Mouse (Mus musculus) hindbrain, embryonic 14.5 days (tissue): ENCODE data around the gene Epb41l3. TPM values are rescaled to one million over a fixed set of nuclear protein-coding genes. Genes with fewer than 3 reads are reported as not detected.
A peak's percentile ranks its signal among the peaks of the same experiment; 100 is the strongest.

Experiments used
- ATAC-seq: fragments of 200-750 bp; cut with Nextera tagmentation; 2 replicates; pipeline ENCODE4 v1.8.0; 2017; ENCODE audit warnings: moderate number of reproducible peaks, mild to moderate bottlenecking, moderate TSS enrichment, moderate library complexity; ENCODE audit not compliant: low FRiP score
- DNase-seq: peaks from one replicate; pipeline ENCODE4 v3.0.0-alpha.2; 2015; ENCODE audit warnings: low spot score
- H3K27ac ChIP-seq: fragments of 300-500 bp; sonication (generic); 2 replicates; pipeline ENCODE4 v1.5.1; 2014; ENCODE audit warnings: mild to moderate bottlenecking, moderate library complexity
- H3K27me3 ChIP-seq: fragments of 300-500 bp; sonication (generic); 2 replicates; pipeline ENCODE4 v1.6.1; 2014; ENCODE audit warnings: mild to moderate bottlenecking, low read length, mixed read lengths; ENCODE audit not compliant: control insufficient read depth, insufficient read depth
- H3K36me3 ChIP-seq: fragments of 300-500 bp; sonication (generic); replicated peaks from 2 replicates; pipeline ENCODE4 v1.6.1; 2014; ENCODE audit not compliant: control insufficient read depth, insufficient read depth
- H3K4me1 ChIP-seq: fragments of 300-500 bp; sonication (generic); replicated peaks from 2 replicates; pipeline ENCODE4 v1.6.1; 2014; ENCODE audit warnings: antibody characterized with exemption, low read length, mixed read lengths; ENCODE audit not compliant: control insufficient read depth, insufficient read depth
- H3K4me2 ChIP-seq: fragments of 300-500 bp; sonication (generic); replicated peaks from 2 replicates; pipeline ENCODE4 v1.6.1; 2014; ENCODE audit warnings: mild to moderate bottlenecking, moderate library complexity
- H3K4me3 ChIP-seq: fragments of 300-500 bp; sonication (generic); replicated peaks from 2 replicates; pipeline ENCODE4 v1.5.1; 2014; ENCODE audit warnings: mild to moderate bottlenecking, low read length
- H3K9ac ChIP-seq: fragments of 300-500 bp; sonication (generic); 2 replicates; pipeline ENCODE4 v1.6.1; 2014
- H3K9me3 ChIP-seq: fragments of 300-500 bp; sonication (generic); 2 replicates; pipeline ENCODE4 v1.6.1; 2016; ENCODE audit warnings: low read length; ENCODE audit not compliant: control insufficient read depth
- WGBS: fragments of 180-500 bp; shearing (Covaris S2); extraction: QIAGEN DNeasy Blood & Tissue Kit; methylation state at CpG from one replicate; pipeline ENCODE4 v1.1.7; 2014; 5-methylcytosine and 5-hydroxymethylcytosine counted together
- polyA plus RNA-seq: library from polyadenylated mRNA; unstranded; fragments of >200 nt; fragmentation: Nextera tagmentation; extraction: Ambion mirVana; gene quantifications from 2 replicates; pipeline ENCODE4 v1.2.1, GENCODE M21; 2014

Gene Epb41l3
- polyA plus RNA-seq, 1 experiment from 2014 or later = 108 TPM

DNA sequence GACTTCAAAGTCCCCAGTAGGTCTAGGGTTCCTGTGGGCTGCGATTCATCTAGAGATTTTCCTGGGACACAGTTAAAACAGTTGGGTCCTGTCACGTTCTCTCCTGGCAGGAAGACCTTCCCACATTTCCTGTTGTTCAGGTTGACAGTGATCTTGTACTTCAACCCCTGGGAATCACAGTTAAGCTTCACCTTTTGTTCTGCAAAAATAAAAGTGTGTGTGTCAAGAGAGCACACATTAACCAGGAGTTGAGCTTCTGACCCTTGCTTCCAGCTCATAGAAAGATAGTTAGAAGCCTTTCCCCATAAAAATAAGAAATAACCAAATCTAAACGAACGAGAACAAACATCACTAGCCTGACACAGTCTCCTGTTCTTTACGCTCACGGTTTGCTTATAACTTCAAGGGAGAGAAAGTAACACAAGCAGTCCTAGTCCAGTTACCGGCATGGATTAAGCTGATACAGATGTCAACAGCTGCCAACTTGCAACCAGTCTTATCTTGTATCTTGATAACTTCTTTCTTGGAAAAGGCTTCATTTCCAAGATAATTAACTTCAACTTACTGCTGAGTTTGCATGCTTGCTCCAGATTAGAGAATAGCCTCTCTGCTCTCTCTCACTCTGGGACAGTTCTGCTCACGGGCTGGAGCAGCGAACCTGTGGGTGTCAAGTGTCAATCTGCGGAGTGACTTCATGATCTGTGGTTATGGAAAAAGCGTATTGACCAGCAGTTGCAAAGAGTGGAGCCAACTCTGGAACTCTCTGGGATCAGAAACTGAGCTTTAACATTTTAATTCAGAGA, 7.3 kb upstream of the Epb41l3 start:
- H3K27me3 ChIP-seq = 0 out of 2 replicates have a peak, but pooled peaks cover 4% of the 10 kb centered on the region
- H3K27ac ChIP-seq = no peak overlapping the region
- H3K4me1 ChIP-seq = no peaks in the 10 kb centered on the region
- H3K4me2 ChIP-seq = no peak overlapping the region
- no peak overlapping the region for H3K4me3 ChIP-seq
- H3K36me3 ChIP-seq = no peaks in the 10 kb centered on the region
- no peak for DNase-seq
- 76% methylated on average over 11 of the region's 11 CpGs for WGBS
- no peaks in the 10 kb centered on the region for H3K9me3 ChIP-seq
- no peak for ATAC-seq
- H3K9ac ChIP-seq = no peak overlapping the region

- Histone ChIP-seq H3K36me3 (no peaks in the 10 kb centered on the region), H3K27me3 (peaks cover 27% of the 10 kb centered on the region)
Observed at GRCm38 (mm10) chr17:69074095-69074494, 1.4 kb upstream of the Epb41l3 start.

DNA sequence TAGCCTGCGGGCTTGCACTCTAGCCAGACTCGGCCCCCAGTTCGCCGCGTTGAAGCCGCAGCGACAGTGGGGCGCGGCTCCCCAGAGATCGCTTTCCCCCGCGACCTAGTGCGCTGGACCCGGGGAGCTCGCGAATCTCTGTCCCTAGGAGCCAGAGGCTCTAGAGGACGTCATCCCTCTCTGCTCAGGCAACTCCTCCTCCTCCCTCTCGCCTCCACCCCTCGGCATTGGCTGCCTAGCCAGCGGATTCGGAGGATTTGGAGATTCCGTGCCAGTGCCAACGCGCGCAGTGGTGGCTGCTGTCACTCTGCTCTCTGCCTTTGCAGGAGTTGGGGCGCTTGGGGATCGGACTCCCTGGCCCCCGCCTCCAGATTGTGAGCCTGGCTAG, 749 bp downstream of the Epb41l3 start:
- Histone ChIP-seq H3K9ac (peak overlapping the region; percentile 59), H3K27me3 (peaks cover 27% of the 10 kb centered on the region), H3K36me3 (no peaks in the 10 kb centered on the region), H3K9me3 (0 out of 2 replicates have a peak, but pooled peaks cover 3% of the 10 kb centered on the region), H3K4me1 (peaks cover 11% of the 10 kb centered on the region), H3K4me2 (peak overlapping the region; percentile 98), H3K4me3 (peak overlapping the region; percentile 56), H3K27ac (no peak overlapping the region)
- ATAC-seq (peak; percentile 79), DNase-seq (peak; percentile 40)
- WGBS = under 1% methylated on average over 28 of the region's 28 CpGs

More at GRCm38 (mm10) chr17:69074095-69074494, 1.4 kb upstream of the Epb41l3 start:
- no peak for DNase-seq
- Histone ChIP-seq H3K4me1 (peaks cover 11% of the 10 kb centered on the region), H3K9me3 (0 out of 2 replicates have a peak, but pooled peaks cover 3% of the 10 kb centered on the region), H3K4me2 (no peak overlapping the region), H3K4me3 (no peak overlapping the region), H3K27ac (no peak overlapping the region), H3K9ac (no peak overlapping the region)
- no peak for ATAC-seq
- WGBS = 82% methylated on average over 4 of the region's 4 CpGs

DNA sequence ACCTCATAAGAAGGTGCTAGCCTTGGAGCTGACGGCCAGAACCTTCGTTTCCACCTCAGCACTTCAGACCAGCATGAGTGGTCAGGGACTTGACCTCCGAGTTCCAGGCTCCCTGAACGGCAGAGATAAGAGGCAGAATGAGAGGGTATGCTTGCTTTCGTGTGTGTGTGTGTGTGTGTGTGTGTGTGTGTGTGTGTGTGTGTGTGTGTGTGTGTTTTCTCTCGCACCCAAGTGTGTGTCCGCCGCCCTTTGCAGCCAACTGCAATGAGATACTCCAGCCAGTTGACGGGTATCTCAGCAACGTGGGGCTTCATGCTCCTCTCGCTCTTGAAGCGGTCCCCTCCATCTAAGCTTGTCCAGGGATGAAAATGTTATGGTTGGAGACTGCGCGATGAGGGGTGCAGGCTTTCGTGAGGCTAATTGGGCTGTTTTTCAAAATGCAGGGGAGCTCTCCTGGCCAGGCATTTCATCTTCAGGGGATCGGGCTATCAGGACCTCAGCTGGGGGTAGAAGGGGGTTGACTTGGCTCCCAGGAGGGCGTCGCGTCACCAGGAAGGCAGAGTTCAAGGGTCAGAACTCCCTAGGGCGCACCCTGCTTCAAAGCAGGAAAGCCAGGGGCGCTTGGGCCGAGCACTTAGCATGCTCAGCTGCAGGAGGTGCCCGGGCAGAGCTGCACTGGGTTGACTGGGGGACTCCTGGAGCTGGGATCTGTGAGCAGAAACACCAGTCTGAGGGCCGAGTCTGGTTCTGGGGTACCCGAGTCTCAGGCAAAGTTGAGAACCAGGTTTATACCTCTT, 1.5 kb downstream of the Epb41l3 start:
- WGBS = 3% methylated on average over 25 of the region's 25 CpGs
- peak overlapping the region; percentile 98 for H3K4me2 ChIP-seq
- H3K9me3 ChIP-seq = 0 out of 2 replicates have a peak, but pooled peaks cover 3% of the 10 kb centered on the region
- H3K4me1 ChIP-seq = peaks cover 11% of the 10 kb centered on the region
- no peaks in the 10 kb centered on the region for H3K36me3 ChIP-seq
- peak overlapping the region; percentile 59 for H3K9ac ChIP-seq
- no peak for DNase-seq
- H3K27me3 ChIP-seq = peaks cover 27% of the 10 kb centered on the region
- H3K4me3 ChIP-seq = peak overlapping the region; percentile 56
- no peak for ATAC-seq
- no peak overlapping the region for H3K27ac ChIP-seq

GRCm38 (mm10) chr17:69077544-69077920, 2.0 kb downstream of the Epb41l3 start:
- Histone ChIP-seq H3K9ac (peak overlapping the region; percentile 59; the same call in 1 of the 2 replicates), H3K27ac (no peak overlapping the region), H3K9me3 (0 out of 2 replicates have a peak, but pooled peaks cover 3% of the 10 kb centered on the region), H3K27me3 (peaks cover 26% of the 10 kb centered on the region), H3K4me2 (peak overlapping the region; percentile 98), H3K4me1 (peaks cover 11% of the 10 kb centered on the region), H3K36me3 (no peaks in the 10 kb centered on the region), H3K4me3 (peak overlapping the region; percentile 56)
- ATAC-seq (no peak), DNase-seq (no peak)
- 13% methylated on average over 11 of the region's 11 CpGs for WGBS

GRCm38 (mm10) chr17:69082316-69082715, 6.8 kb downstream of the Epb41l3 start:
- H3K27ac ChIP-seq = no peak overlapping the region
- WGBS = 84% methylated on average over 7 of the region's 7 CpGs

GRCm38 (mm10) chr17:69091618-69092017, 16.1 kb downstream of the Epb41l3 start:
- Histone ChIP-seq H3K27ac (no peak overlapping the region), H3K4me1 (no peaks in the 10 kb centered on the region), H3K9me3 (no peaks in the 10 kb centered on the region), H3K4me2 (no peak overlapping the region), H3K27me3 (no peaks in the 10 kb centered on the region), H3K4me3 (no peak overlapping the region), H3K9ac (no peak overlapping the region), H3K36me3 (no peaks in the 10 kb centered on the region)
- ATAC-seq (no peak), DNase-seq (no peak)
- 94% methylated on average over 3 of the region's 3 CpGs for WGBS

More at GRCm38 (mm10) chr17:69082316-69082715, 6.8 kb downstream of the Epb41l3 start:
- Histone ChIP-seq H3K9ac (no peak overlapping the region), H3K4me2 (no peak overlapping the region), H3K9me3 (0 out of 2 replicates have a peak, but pooled peaks cover 3% of the 10 kb centered on the region), H3K36me3 (no peaks in the 10 kb centered on the region), H3K4me1 (peaks cover 2% of the 10 kb centered on the region; the same call in 1 of the 2 replicates), H3K4me3 (no peak overlapping the region), H3K27me3 (peaks cover 15% of the 10 kb centered on the region)
- no peak for DNase-seq
- no peak for ATAC-seq

- Histone ChIP-seq H3K4me1 (no peaks in the 10 kb centered on the region), H3K9me3 (no peaks in the 10 kb centered on the region), H3K36me3 (no peaks in the 10 kb centered on the region), H3K4me3 (no peak overlapping the region), H3K27ac (no peak overlapping the region), H3K27me3 (no peaks in the 10 kb centered on the region), H3K9ac (no peak overlapping the region), H3K4me2 (no peak overlapping the region)
- WGBS = 94% methylated on average over 4 of the region's 4 CpGs
- no peak for ATAC-seq
- DNase-seq = no peak
Observed at GRCm38 (mm10) chr17:69097068-69097467, 21.6 kb downstream of the Epb41l3 start.

- Histone ChIP-seq H3K27me3 (no peaks in the 10 kb centered on the region), H3K36me3 (no peaks in the 10 kb centered on the region), H3K9me3 (no peaks in the 10 kb centered on the region), H3K4me1 (no peaks in the 10 kb centered on the region), H3K4me3 (no peak overlapping the region), H3K9ac (no peak overlapping the region), H3K4me2 (no peak overlapping the region), H3K27ac (no peak overlapping the region)
- 69% methylated on average over 7 of the region's 7 CpGs for WGBS
- no peak for DNase-seq
- ATAC-seq = no peak
Observed at GRCm38 (mm10) chr17:69097955-69098354, 22.5 kb downstream of the Epb41l3 start.
